In genomic region chr4:107788841-107789240, GRCm38 (mm10) we compare ENCODE assay signal across 30 mouse cellular contexts.
"Had no signal": no experiment of that assay in that cellular context is flagged by ENCODE, and none has a peak within 500 bp of the region (broad histone marks: within the 10 kb centered on the region; RNA-seq: fewer than 3 reads in every experiment).

No protein-coding gene starts in this region.

- H3K27me3 ChIP-seq: limb, embryonic 12.5 days; limb, embryonic 13.5 days; limb, embryonic 15.5 days; liver, embryonic 15.5 days; midbrain, embryonic 12.5 days; midbrain, embryonic 13.5 days; midbrain, embryonic 15.5 days had no signal

- H3K4me3 ChIP-seq: left cerebral cortex, adult 2 months; limb, embryonic 10.5 days; limb, embryonic 12.5 days; limb, embryonic 13.5 days; limb, embryonic 15.5 days; liver, embryonic 12.5 days; liver, embryonic 13.5 days; liver, embryonic 15.5 days; lung, embryonic 15.5 days; megakaryocyte, embryonic 14.5 days; midbrain, embryonic 10.5 days; midbrain, embryonic 12.5 days; midbrain, embryonic 13.5 days; midbrain, embryonic 15.5 days; myocyte had no signal

- H3K9me3 ChIP-seq: limb, embryonic 10.5 days; limb, embryonic 12.5 days; limb, embryonic 13.5 days; limb, embryonic 15.5 days; liver, embryonic 12.5 days; liver, embryonic 13.5 days; liver, embryonic 15.5 days; lung, embryonic 15.5 days; megakaryocyte, embryonic 14.5 days; midbrain, embryonic 10.5 days; midbrain, embryonic 12.5 days; midbrain, embryonic 13.5 days; midbrain, embryonic 15.5 days had no signal

- DNase-seq: left cerebral cortex, postnatal 4 days; liver; liver, embryonic 13.5 days; liver, postnatal 0 days; lung, adult 18-20 months; lung, adult 2 months; lung, embryonic 14.5 days; lung, postnatal 10 days; lung, postnatal 14 days; lung, postnatal 36 days; lung, postnatal 4 days; midbrain, embryonic 14.5 days had no signal

- H3K4me1 ChIP-seq: limb, embryonic 15.5 days; liver, embryonic 13.5 days; liver, embryonic 15.5 days; midbrain, embryonic 12.5 days had no signal

- ATAC-seq: liver, embryonic 12.5 days; liver, postnatal 0 days; lung, postnatal 0 days; midbrain, embryonic 13.5 days; midbrain, embryonic 15.5 days had no signal

- H3K4me2 ChIP-seq: limb, embryonic 12.5 days; limb, embryonic 13.5 days; limb, embryonic 15.5 days; liver, embryonic 11.5 days; liver, embryonic 12.5 days; liver, embryonic 13.5 days; liver, embryonic 15.5 days; lung, embryonic 14.5 days; lung, embryonic 15.5 days; midbrain, embryonic 12.5 days; midbrain, embryonic 13.5 days; midbrain, embryonic 15.5 days had no signal

- H3K27ac ChIP-seq: left cerebral cortex, adult 2 months; limb, embryonic 10.5 days; limb, embryonic 12.5 days; limb, embryonic 13.5 days; limb, embryonic 15.5 days; liver, embryonic 12.5 days; liver, embryonic 13.5 days; liver, embryonic 14.5 days; liver, embryonic 15.5 days; lung, embryonic 15.5 days; macrophage; midbrain, embryonic 10.5 days; midbrain, embryonic 12.5 days; midbrain, embryonic 13.5 days; midbrain, embryonic 15.5 days had no signal

- H3K9ac ChIP-seq: limb, embryonic 12.5 days; limb, embryonic 13.5 days; limb, embryonic 15.5 days; liver, embryonic 12.5 days; liver, embryonic 13.5 days; liver, embryonic 14.5 days; liver, embryonic 15.5 days; liver, postnatal 0 days; lung, embryonic 14.5 days; lung, embryonic 15.5 days; midbrain, embryonic 12.5 days; midbrain, embryonic 13.5 days; midbrain, embryonic 15.5 days had no signal

- H3K36me3 ChIP-seq: limb, embryonic 10.5 days; limb, embryonic 12.5 days; limb, embryonic 13.5 days; limb, embryonic 15.5 days; liver, embryonic 12.5 days; liver, embryonic 13.5 days; liver, embryonic 15.5 days; lung, embryonic 15.5 days; midbrain, embryonic 10.5 days; midbrain, embryonic 12.5 days; midbrain, embryonic 13.5 days; midbrain, embryonic 15.5 days had no signal
